Mouse (Mus musculus): Measurements from ENCODE around the gene Vrk1. TPM values are rescaled to one million over a fixed set of nuclear protein-coding genes. Genes with fewer than 3 reads are reported as not detected.
A peak's percentile ranks its signal among the peaks of the same experiment; 100 is the strongest.

Vrk1 gene
- polyA plus RNA-seq, 1 experiment: 12.9 TPM

- TF ChIP-seq POLR2A (IDR thresholded peaks at IDR 0.05; ENCODE audit: borderline replicate concordance, insufficient read depth, low read length): no peak
- TF ChIP-seq CTCF (IDR thresholded peaks at IDR 0.05; ENCODE audit: borderline replicate concordance, insufficient read depth, low read depth, low read length): no peak
- H3K27me3 ChIP-seq (ENCODE audit: control insufficient read depth, insufficient read depth, low read length): no peaks in the 10 kb centered on the region
- DNase-seq: no peak
- 85% methylated on average over 6 of the region's 6 CpGs for WGBS
- H3K4me1 ChIP-seq (ENCODE audit: control insufficient read depth, insufficient read depth, low read length): 0 out of 2 replicates have a peak, but pooled peaks cover 2% of the 10 kb centered on the region
- no peak overlapping the region for H3K27ac ChIP-seq (ENCODE audit: insufficient read depth, low read length)
- no peak overlapping the region for H3K4me3 ChIP-seq (replicated peaks; ENCODE audit: insufficient read depth, low read depth, low read length)
Observed at GRCm38 (mm10) chr12:106006218-106006617, 3.8 kb upstream of the Vrk1 start.

- Histone ChIP-seq H3K4me3 (replicated peaks; ENCODE audit: insufficient read depth, low read depth, low read length) (no peak overlapping the region), H3K4me1 (ENCODE audit: control insufficient read depth, insufficient read depth, low read length) (0 out of 2 replicates have a peak, but pooled peaks cover 4% of the 10 kb centered on the region), H3K27me3 (ENCODE audit: control insufficient read depth, insufficient read depth, low read length) (no peaks in the 10 kb centered on the region), H3K27ac (ENCODE audit: insufficient read depth, low read length) (no peak overlapping the region)
- DNase-seq: no peak
- TF ChIP-seq POLR2A (IDR thresholded peaks at IDR 0.05; ENCODE audit: borderline replicate concordance, insufficient read depth, low read length) (no peak), CTCF (IDR thresholded peaks at IDR 0.05; ENCODE audit: borderline replicate concordance, insufficient read depth, low read depth, low read length) (no peak)
- 49% methylated on average over 22 of the region's 22 CpGs for WGBS
Observed at GRCm38 (mm10) chr12:106008348-106009050, 1.5 kb upstream of the Vrk1 start.

- no peak for TF ChIP-seq POLR2A (IDR thresholded peaks at IDR 0.05; ENCODE audit: borderline replicate concordance, insufficient read depth, low read length)
- no peak for TF ChIP-seq CTCF (IDR thresholded peaks at IDR 0.05; ENCODE audit: borderline replicate concordance, insufficient read depth, low read depth, low read length)
- H3K4me1 ChIP-seq (ENCODE audit: control insufficient read depth, insufficient read depth, low read length): 0 out of 2 replicates have a peak, but pooled peaks cover 4% of the 10 kb centered on the region
- no peak for DNase-seq
- WGBS: 81% methylated on average over 12 of the region's 12 CpGs
- no peaks in the 10 kb centered on the region for H3K27me3 ChIP-seq (ENCODE audit: control insufficient read depth, insufficient read depth, low read length)
- H3K4me3 ChIP-seq (replicated peaks; ENCODE audit: insufficient read depth, low read depth, low read length): no peak overlapping the region
- no peak overlapping the region for H3K27ac ChIP-seq (ENCODE audit: insufficient read depth, low read length)
Observed at GRCm38 (mm10) chr12:106009122-106009870, 732 bp upstream of the Vrk1 start.

- H3K4me3 ChIP-seq (replicated peaks; ENCODE audit: insufficient read depth, low read depth, low read length): no peak overlapping the region
- no peak for TF ChIP-seq CTCF (IDR thresholded peaks at IDR 0.05; ENCODE audit: borderline replicate concordance, insufficient read depth, low read depth, low read length)
- TF ChIP-seq POLR2A (IDR thresholded peaks at IDR 0.05; ENCODE audit: borderline replicate concordance, insufficient read depth, low read length): no peak
- no peaks in the 10 kb centered on the region for H3K27me3 ChIP-seq (ENCODE audit: control insufficient read depth, insufficient read depth, low read length)
- no peak overlapping the region for H3K27ac ChIP-seq (ENCODE audit: insufficient read depth, low read length)
- 0 out of 2 replicates have a peak, but pooled peaks cover 4% of the 10 kb centered on the region for H3K4me1 ChIP-seq (ENCODE audit: control insufficient read depth, insufficient read depth, low read length)
- WGBS: 87% methylated on average over 2 of the region's 2 CpGs
- DNase-seq: no peak
Observed at GRCm38 (mm10) chr12:106012161-106012560, 2.1 kb downstream of the Vrk1 start.

- WGBS: 97% methylated on average over 12 of the region's 12 CpGs
- DNase-seq: no peak
- TF ChIP-seq POLR2A (IDR thresholded peaks at IDR 0.05; ENCODE audit: borderline replicate concordance, insufficient read depth, low read length) (no peak), CTCF (IDR thresholded peaks at IDR 0.05; ENCODE audit: borderline replicate concordance, insufficient read depth, low read depth, low read length) (no peak)
- H3K4me3 ChIP-seq (replicated peaks; ENCODE audit: insufficient read depth, low read depth, low read length): no peak overlapping the region
- no peak overlapping the region for H3K27ac ChIP-seq (ENCODE audit: insufficient read depth, low read length)
- H3K27me3 ChIP-seq (ENCODE audit: control insufficient read depth, insufficient read depth, low read length): no peaks in the 10 kb centered on the region
- H3K4me1 ChIP-seq (ENCODE audit: control insufficient read depth, insufficient read depth, low read length): peaks cover 12% of the 10 kb centered on the region; the same call in 1 of the 2 replicates
Observed at GRCm38 (mm10) chr12:106016265-106017012, 6.4 kb downstream of the Vrk1 start.

GRCm38 (mm10) chr12:106020063-106020462 lies 10.0 kb downstream of the Vrk1 start:
- peak; percentile 96 to 98 for DNase-seq
- H3K4me3 ChIP-seq (replicated peaks; ENCODE audit: insufficient read depth, low read depth, low read length): peak overlapping the region; percentile 24
- WGBS: 9% methylated on average over 4 of the region's 4 CpGs
- H3K4me1 ChIP-seq (ENCODE audit: control insufficient read depth, insufficient read depth, low read length): peaks cover 14% of the 10 kb centered on the region; the same call in 1 of the 2 replicates
- no peak overlapping the region for H3K27ac ChIP-seq (ENCODE audit: insufficient read depth, low read length)
- no peaks in the 10 kb centered on the region for H3K27me3 ChIP-seq (ENCODE audit: control insufficient read depth, insufficient read depth, low read length)
- TF ChIP-seq CTCF (IDR thresholded peaks at IDR 0.05; ENCODE audit: borderline replicate concordance, insufficient read depth, low read depth, low read length) (no peak), POLR2A (IDR thresholded peaks at IDR 0.05; ENCODE audit: borderline replicate concordance, insufficient read depth, low read length) (no peak)

- 98% methylated on average over 9 of the region's 9 CpGs for WGBS
- DNase-seq: no peak
- TF ChIP-seq CTCF (IDR thresholded peaks at IDR 0.05; ENCODE audit: borderline replicate concordance, insufficient read depth, low read depth, low read length): no peak
- no peak for TF ChIP-seq POLR2A (IDR thresholded peaks at IDR 0.05; ENCODE audit: borderline replicate concordance, insufficient read depth, low read length)
- Histone ChIP-seq H3K4me3 (replicated peaks; ENCODE audit: insufficient read depth, low read depth, low read length) (no peak overlapping the region), H3K4me1 (ENCODE audit: control insufficient read depth, insufficient read depth, low read length) (peaks cover 14% of the 10 kb centered on the region; the same call in 1 of the 2 replicates), H3K27me3 (ENCODE audit: control insufficient read depth, insufficient read depth, low read length) (no peaks in the 10 kb centered on the region), H3K27ac (ENCODE audit: insufficient read depth, low read length) (no peak overlapping the region)
Observed at GRCm38 (mm10) chr12:106023652-106024051, 13.6 kb downstream of the Vrk1 start.
